Mouse (Mus musculus): ENCODE data around the gene Cep97. TPM values are rescaled to one million over a fixed set of nuclear protein-coding genes. Genes with fewer than 3 reads are reported as not detected.
A peak's percentile ranks its signal among the peaks of the same experiment; 100 is the strongest.

Cep97 gene
- polyA plus RNA-seq, 1 experiment from 2014 or later = 23.0 TPM

- Histone ChIP-seq H3K36me3 (ENCODE audit: control insufficient read depth, insufficient read depth, low read length) (0 out of 2 replicates have a peak, but pooled peaks cover 2% of the 10 kb centered on the region), H3K9ac (ENCODE audit: low read depth, low read length) (no peak overlapping the region), H3K9me3 (ENCODE audit: control insufficient read depth, low read length) (no peaks in the 10 kb centered on the region), H3K4me3 (ENCODE audit: low read depth, low read length) (no peak overlapping the region), H3K4me1 (replicated peaks; ENCODE audit: control insufficient read depth, insufficient read depth, low read length) (no peaks in the 10 kb centered on the region), H3K27me3 (ENCODE audit: control insufficient read depth, insufficient read depth, low read length) (no peaks in the 10 kb centered on the region), H3K27ac (ENCODE audit: low read depth, low read length) (no peak overlapping the region), H3K4me2 (replicated peaks; ENCODE audit: low read depth, low read length) (no peak overlapping the region)
- ATAC-seq (ENCODE audit: low FRiP score) (no peak), DNase-seq (ENCODE audit: low spot score) (no peak)
- WGBS = 94% methylated on average over 4 of the region's 4 CpGs
Measured at GRCm38 (mm10) chr16:55924010-55924409, 10.6 kb downstream of the Cep97 start.

DNA sequence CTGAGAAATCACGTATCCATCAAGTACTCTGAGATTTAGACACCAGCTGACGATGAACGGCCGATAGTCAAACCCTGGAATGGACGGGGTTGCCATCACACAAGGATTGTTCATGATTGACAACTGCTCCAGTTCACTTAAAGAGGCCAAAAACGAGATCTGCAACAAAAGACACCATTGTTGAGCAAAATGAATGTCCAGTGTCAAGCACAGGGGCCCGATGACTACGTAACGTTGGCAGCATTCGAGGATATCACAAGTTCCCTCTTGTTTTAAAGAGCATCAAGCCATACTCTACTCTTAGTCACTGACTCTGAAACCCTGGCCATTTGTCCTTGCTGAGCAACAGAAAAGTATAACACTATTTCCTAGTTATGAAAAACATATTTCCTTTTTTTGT, 12.6 kb downstream of the Cep97 start:
- no peak overlapping the region for H3K27ac ChIP-seq (ENCODE audit: low read depth, low read length)
- 0 out of 2 replicates have a peak, but pooled peaks cover 2% of the 10 kb centered on the region for H3K36me3 ChIP-seq (ENCODE audit: control insufficient read depth, insufficient read depth, low read length)
- 87% methylated on average over 10 of the region's 10 CpGs for WGBS
- DNase-seq (ENCODE audit: low spot score) (no peak), ATAC-seq (ENCODE audit: low FRiP score) (no peak)
- no peaks in the 10 kb centered on the region for H3K9me3 ChIP-seq (ENCODE audit: control insufficient read depth, low read length)
- H3K4me1 ChIP-seq (replicated peaks; ENCODE audit: control insufficient read depth, insufficient read depth, low read length) = no peaks in the 10 kb centered on the region
- no peaks in the 10 kb centered on the region for H3K27me3 ChIP-seq (ENCODE audit: control insufficient read depth, insufficient read depth, low read length)
- no peak overlapping the region for H3K4me3 ChIP-seq (ENCODE audit: low read depth, low read length)
- no peak overlapping the region for H3K4me2 ChIP-seq (replicated peaks; ENCODE audit: low read depth, low read length)
- no peak overlapping the region for H3K9ac ChIP-seq (ENCODE audit: low read depth, low read length)

- peaks cover 7% of the 10 kb centered on the region; the same call in 1 of the 2 replicates for H3K36me3 ChIP-seq (ENCODE audit: control insufficient read depth, insufficient read depth, low read length)
- no peak overlapping the region for H3K4me3 ChIP-seq (ENCODE audit: low read depth, low read length)
- no peak overlapping the region for H3K9ac ChIP-seq (ENCODE audit: low read depth, low read length)
- no peaks in the 10 kb centered on the region for H3K9me3 ChIP-seq (ENCODE audit: control insufficient read depth, low read length)
- ATAC-seq (ENCODE audit: low FRiP score) = no peak
- DNase-seq (ENCODE audit: low spot score) = no peak
- no peaks in the 10 kb centered on the region for H3K27me3 ChIP-seq (ENCODE audit: control insufficient read depth, insufficient read depth, low read length)
- H3K4me1 ChIP-seq (replicated peaks; ENCODE audit: control insufficient read depth, insufficient read depth, low read length) = no peaks in the 10 kb centered on the region
- H3K4me2 ChIP-seq (replicated peaks; ENCODE audit: low read depth, low read length) = no peak overlapping the region
- WGBS = 97% methylated on average over 7 of the region's 7 CpGs
- no peak overlapping the region for H3K27ac ChIP-seq (ENCODE audit: low read depth, low read length)
Measured at GRCm38 (mm10) chr16:55914716-55915115, 19.9 kb downstream of the Cep97 start.

DNA sequence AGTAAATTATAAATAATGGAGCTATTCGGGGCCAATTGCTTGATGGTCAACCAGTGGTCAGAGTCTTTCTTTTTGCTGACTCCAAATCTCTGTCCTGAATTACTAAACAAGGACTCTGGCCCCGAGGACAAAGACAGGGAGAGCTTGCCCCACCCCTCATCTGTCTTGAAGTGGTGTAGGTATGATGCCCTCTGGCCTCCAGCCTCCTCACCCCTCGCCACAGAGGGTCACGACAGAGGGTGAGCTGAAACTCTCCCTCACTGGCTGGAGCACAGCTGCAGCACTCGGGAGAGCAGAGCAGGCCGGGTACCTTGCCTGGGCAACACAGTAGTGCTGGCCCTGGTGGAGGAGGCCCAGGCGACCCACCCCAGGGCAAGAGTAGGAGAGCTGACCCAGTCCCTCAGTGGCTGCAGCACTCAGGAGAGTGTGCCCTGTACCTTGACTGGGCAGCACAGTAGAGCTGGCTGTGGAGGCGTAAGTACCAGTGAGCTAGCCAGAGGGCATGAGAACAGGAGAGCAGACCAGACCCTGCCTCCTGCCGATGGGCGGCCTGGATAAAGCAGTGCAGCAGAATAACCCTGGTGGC, 24.4 kb downstream of the Cep97 start:
- DNase-seq (ENCODE audit: low spot score) = no peak
- Histone ChIP-seq H3K9me3 (ENCODE audit: control insufficient read depth, low read length) (no peaks in the 10 kb centered on the region), H3K4me1 (replicated peaks; ENCODE audit: control insufficient read depth, insufficient read depth, low read length) (no peaks in the 10 kb centered on the region), H3K4me2 (replicated peaks; ENCODE audit: low read depth, low read length) (no peak overlapping the region), H3K36me3 (ENCODE audit: control insufficient read depth, insufficient read depth, low read length) (peaks cover 7% of the 10 kb centered on the region; the same call in 1 of the 2 replicates), H3K27me3 (ENCODE audit: control insufficient read depth, insufficient read depth, low read length) (no peaks in the 10 kb centered on the region), H3K27ac (ENCODE audit: low read depth, low read length) (no peak overlapping the region), H3K4me3 (ENCODE audit: low read depth, low read length) (no peak overlapping the region), H3K9ac (ENCODE audit: low read depth, low read length) (no peak overlapping the region)
- peak; percentile 22; the same call in 1 of the 2 replicates for ATAC-seq (ENCODE audit: low FRiP score)
- WGBS = 87% methylated on average over 10 of the region's 10 CpGs

GRCm38 (mm10) chr16:55906928-55907679, 27.6 kb downstream of the Cep97 start:
- 91% methylated on average over 5 of the region's 5 CpGs for WGBS
- ATAC-seq (ENCODE audit: low FRiP score) (no peak), DNase-seq (ENCODE audit: low spot score) (no peak)
- Histone ChIP-seq H3K27me3 (ENCODE audit: control insufficient read depth, insufficient read depth, low read length) (no peaks in the 10 kb centered on the region), H3K4me1 (replicated peaks; ENCODE audit: control insufficient read depth, insufficient read depth, low read length) (no peaks in the 10 kb centered on the region), H3K9me3 (ENCODE audit: control insufficient read depth, low read length) (no peaks in the 10 kb centered on the region), H3K9ac (ENCODE audit: low read depth, low read length) (no peak overlapping the region), H3K36me3 (ENCODE audit: control insufficient read depth, insufficient read depth, low read length) (0 out of 2 replicates have a peak, but pooled peaks cover 3% of the 10 kb centered on the region), H3K27ac (ENCODE audit: low read depth, low read length) (no peak overlapping the region), H3K4me2 (replicated peaks; ENCODE audit: low read depth, low read length) (no peak overlapping the region), H3K4me3 (ENCODE audit: low read depth, low read length) (no peak overlapping the region)

DNA sequence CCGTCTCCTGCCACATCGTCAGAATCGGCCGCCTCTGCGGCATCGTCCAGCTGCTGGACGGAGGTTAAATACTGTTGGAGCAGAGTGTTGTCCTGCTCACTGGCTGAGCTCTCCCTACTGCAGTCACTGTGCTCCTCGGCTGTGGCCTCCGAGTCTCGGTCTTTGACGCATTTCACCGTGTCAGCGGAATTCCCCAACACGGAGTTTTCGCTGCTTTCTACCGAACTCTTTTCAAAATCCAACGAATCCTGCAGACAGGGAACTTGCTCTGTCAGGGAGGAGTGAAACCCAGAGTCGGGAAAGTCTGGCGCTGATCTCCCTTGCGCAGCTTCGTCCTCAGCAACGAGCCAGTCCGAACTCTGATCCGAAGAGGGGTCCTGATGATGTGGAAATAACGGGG, 29.3 kb downstream of the Cep97 start:
- Histone ChIP-seq H3K9ac (ENCODE audit: low read depth, low read length) (no peak overlapping the region), H3K27ac (ENCODE audit: low read depth, low read length) (no peak overlapping the region), H3K27me3 (ENCODE audit: control insufficient read depth, insufficient read depth, low read length) (no peaks in the 10 kb centered on the region), H3K4me3 (ENCODE audit: low read depth, low read length) (no peak overlapping the region), H3K4me1 (replicated peaks; ENCODE audit: control insufficient read depth, insufficient read depth, low read length) (no peaks in the 10 kb centered on the region), H3K9me3 (ENCODE audit: control insufficient read depth, low read length) (no peaks in the 10 kb centered on the region), H3K36me3 (ENCODE audit: control insufficient read depth, insufficient read depth, low read length) (0 out of 2 replicates have a peak, but pooled peaks cover under 1% of the 10 kb centered on the region), H3K4me2 (replicated peaks; ENCODE audit: low read depth, low read length) (no peak overlapping the region)
- DNase-seq (ENCODE audit: low spot score) (no peak), ATAC-seq (ENCODE audit: low FRiP score) (no peak)
- WGBS = 93% methylated on average over 25 of the region's 25 CpGs

DNA sequence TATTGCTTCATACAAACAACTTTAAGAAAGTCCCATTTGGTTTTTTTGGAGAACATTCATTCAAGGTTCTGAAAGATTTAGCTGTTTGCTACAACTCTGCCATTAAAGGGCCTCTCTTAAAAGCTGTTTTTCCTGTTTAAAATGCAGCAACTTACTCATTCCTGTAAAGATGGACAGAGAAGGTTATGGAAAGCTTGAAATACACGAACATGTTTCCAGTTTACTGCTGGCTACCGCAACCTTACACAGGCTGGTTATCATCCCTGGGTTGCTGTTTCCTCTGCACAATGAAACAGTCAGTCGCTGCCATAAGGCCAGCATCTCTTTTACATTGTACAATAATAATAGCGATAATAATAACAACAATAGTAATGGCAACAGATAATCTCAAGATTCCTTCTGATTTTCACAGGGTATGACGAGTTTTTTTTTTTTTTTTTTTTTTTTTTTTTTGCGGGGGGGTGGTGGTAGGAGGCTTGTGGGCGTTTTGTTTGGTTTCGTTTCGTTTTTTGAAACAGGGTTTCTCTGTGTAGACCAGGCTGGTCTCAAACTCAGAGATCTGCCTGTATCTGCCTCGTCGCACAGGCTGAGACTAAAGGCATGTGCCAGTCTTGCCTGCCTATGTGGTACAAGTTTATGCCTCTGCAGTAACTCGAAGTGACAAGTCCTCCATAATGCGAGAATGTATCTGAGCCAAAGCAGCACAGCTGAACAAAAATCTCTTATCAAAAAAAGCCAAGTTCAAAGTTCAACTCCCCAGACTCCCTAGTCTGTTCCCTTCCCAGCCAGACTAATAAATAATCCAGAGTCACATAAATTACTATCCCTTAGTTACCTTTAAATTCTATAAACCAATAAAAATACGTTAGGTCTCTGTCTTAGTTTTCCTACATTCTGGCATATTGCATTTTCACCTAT, 32.6 kb downstream of the Cep97 start:
- Histone ChIP-seq H3K36me3 (ENCODE audit: control insufficient read depth, insufficient read depth, low read length) (no peaks in the 10 kb centered on the region), H3K9ac (ENCODE audit: low read depth, low read length) (no peak overlapping the region), H3K4me1 (replicated peaks; ENCODE audit: control insufficient read depth, insufficient read depth, low read length) (no peaks in the 10 kb centered on the region), H3K27me3 (ENCODE audit: control insufficient read depth, insufficient read depth, low read length) (no peaks in the 10 kb centered on the region), H3K9me3 (ENCODE audit: control insufficient read depth, low read length) (no peaks in the 10 kb centered on the region), H3K27ac (ENCODE audit: low read depth, low read length) (no peak overlapping the region), H3K4me2 (replicated peaks; ENCODE audit: low read depth, low read length) (no peak overlapping the region), H3K4me3 (ENCODE audit: low read depth, low read length) (no peak overlapping the region)
- DNase-seq (ENCODE audit: low spot score) (no peak), ATAC-seq (ENCODE audit: low FRiP score) (no peak)
- 93% methylated on average over 14 of the region's 14 CpGs for WGBS

DNA sequence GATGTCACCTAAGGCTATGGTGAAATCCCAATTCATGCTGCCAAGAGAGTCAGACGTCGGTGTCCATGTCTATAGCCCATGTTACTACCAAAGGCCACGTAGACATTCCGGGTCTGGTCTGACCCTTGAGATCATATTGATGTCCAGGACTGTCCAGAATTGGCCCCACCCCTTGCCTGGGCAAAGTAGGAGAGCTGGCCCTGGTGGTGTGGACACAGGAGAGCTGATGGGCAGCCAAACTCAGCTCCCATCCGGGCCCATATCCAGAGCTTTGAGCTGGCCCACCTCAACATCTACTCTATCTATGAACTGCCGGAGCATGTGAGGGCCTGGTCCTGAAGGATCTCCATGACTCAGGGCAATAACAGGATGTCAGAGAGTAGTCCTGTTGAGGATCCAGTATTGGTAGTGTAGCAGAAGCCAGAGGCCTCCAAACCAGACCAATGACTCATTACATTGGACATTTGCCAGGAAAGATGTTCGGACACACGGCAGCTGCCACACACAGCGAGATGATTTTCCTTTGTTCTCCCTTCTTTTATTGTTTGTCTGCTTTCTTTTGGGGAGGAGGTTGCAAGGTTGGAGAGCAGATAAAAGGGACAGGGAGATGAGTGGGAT, 36.2 kb downstream of the Cep97 start:
- Histone ChIP-seq H3K27ac (ENCODE audit: low read depth, low read length) (no peak overlapping the region), H3K9me3 (ENCODE audit: control insufficient read depth, low read length) (no peaks in the 10 kb centered on the region), H3K4me1 (replicated peaks; ENCODE audit: control insufficient read depth, insufficient read depth, low read length) (no peaks in the 10 kb centered on the region), H3K36me3 (ENCODE audit: control insufficient read depth, insufficient read depth, low read length) (no peaks in the 10 kb centered on the region), H3K4me2 (replicated peaks; ENCODE audit: low read depth, low read length) (no peak overlapping the region), H3K27me3 (ENCODE audit: control insufficient read depth, insufficient read depth, low read length) (no peaks in the 10 kb centered on the region), H3K9ac (ENCODE audit: low read depth, low read length) (no peak overlapping the region), H3K4me3 (ENCODE audit: low read depth, low read length) (no peak overlapping the region)
- no peak for DNase-seq (ENCODE audit: low spot score)
- WGBS = 92% methylated on average over 9 of the region's 9 CpGs
- no peak for ATAC-seq (ENCODE audit: low FRiP score)
